Mouse (Mus musculus) midbrain, embryonic 16.5 days (tissue): ENCODE measurements around the gene Grin1. TPM values are rescaled to one million over a fixed set of nuclear protein-coding genes. Genes with fewer than 3 reads are reported as not detected.

Source experiments
- ATAC-seq: fragments of 200-750 bp; cut with Nextera tagmentation; 2 replicates; pipeline ENCODE4 v1.8.0; 2017; ENCODE audit warnings: moderate TSS enrichment
- H3K27ac ChIP-seq: fragments of 300-500 bp; sonication (generic); 2 replicates; pipeline ENCODE4 v1.5.1; 2014; ENCODE audit warnings: mild to moderate bottlenecking, low read length, mixed read lengths
- H3K27me3 ChIP-seq: fragments of 300-500 bp; sonication (generic); 2 replicates; pipeline ENCODE4 v1.6.1; 2014; ENCODE audit warnings: low read depth, low read length, mixed read lengths; ENCODE audit not compliant: control insufficient read depth, insufficient read depth
- H3K36me3 ChIP-seq: fragments of 300-500 bp; sonication (generic); 2 replicates; pipeline ENCODE4 v1.6.1; 2014; ENCODE audit warnings: mild to moderate bottlenecking, low read length, moderate library complexity, mixed read lengths; ENCODE audit not compliant: control insufficient read depth, insufficient read depth
- H3K4me1 ChIP-seq: fragments of 300-500 bp; sonication (generic); 2 replicates; pipeline ENCODE4 v1.6.1; 2014; ENCODE audit warnings: mild to moderate bottlenecking, low read length, mixed read lengths; ENCODE audit not compliant: control insufficient read depth, insufficient read depth
- H3K4me2 ChIP-seq: fragments of 300-500 bp; sonication (generic); 2 replicates; pipeline ENCODE4 v1.6.1; 2014; ENCODE audit warnings: mild to moderate bottlenecking, low read length, mixed read lengths
- H3K4me3 ChIP-seq: fragments of 300-500 bp; sonication (generic); 2 replicates; pipeline ENCODE4 v1.5.1; 2014; ENCODE audit warnings: low read depth, mild to moderate bottlenecking, low read length, moderate library complexity, mixed read lengths
- H3K9ac ChIP-seq: fragments of 300-500 bp; sonication (generic); 2 replicates; pipeline ENCODE4 v1.6.1; 2014; ENCODE audit warnings: low read depth, low read length, mixed read lengths
- H3K9me3 ChIP-seq: fragments of 300-500 bp; sonication (generic); replicated peaks from 2 replicates; pipeline ENCODE4 v1.6.1; 2014; ENCODE audit warnings: mild to moderate bottlenecking, low read length, mixed read lengths; ENCODE audit not compliant: control insufficient read depth, poor library complexity, severe bottlenecking
- WGBS: fragments of 180-500 bp; shearing (Covaris S2); extraction: QIAGEN DNeasy Blood & Tissue Kit; methylation state at CpG from one replicate; pipeline ENCODE4 v1.1.7; 2014; 5-methylcytosine and 5-hydroxymethylcytosine counted together
- polyA plus RNA-seq: library from polyadenylated mRNA; unstranded; fragments of >200 nt; fragmentation: Nextera tagmentation; extraction: Ambion mirVana; gene quantifications from 2 replicates; pipeline ENCODE4 v1.2.1, GENCODE M21; 2015

The Grin1 gene
- 44.0 and 52.7 TPM in 2 replicates for polyA plus RNA-seq

DNA sequence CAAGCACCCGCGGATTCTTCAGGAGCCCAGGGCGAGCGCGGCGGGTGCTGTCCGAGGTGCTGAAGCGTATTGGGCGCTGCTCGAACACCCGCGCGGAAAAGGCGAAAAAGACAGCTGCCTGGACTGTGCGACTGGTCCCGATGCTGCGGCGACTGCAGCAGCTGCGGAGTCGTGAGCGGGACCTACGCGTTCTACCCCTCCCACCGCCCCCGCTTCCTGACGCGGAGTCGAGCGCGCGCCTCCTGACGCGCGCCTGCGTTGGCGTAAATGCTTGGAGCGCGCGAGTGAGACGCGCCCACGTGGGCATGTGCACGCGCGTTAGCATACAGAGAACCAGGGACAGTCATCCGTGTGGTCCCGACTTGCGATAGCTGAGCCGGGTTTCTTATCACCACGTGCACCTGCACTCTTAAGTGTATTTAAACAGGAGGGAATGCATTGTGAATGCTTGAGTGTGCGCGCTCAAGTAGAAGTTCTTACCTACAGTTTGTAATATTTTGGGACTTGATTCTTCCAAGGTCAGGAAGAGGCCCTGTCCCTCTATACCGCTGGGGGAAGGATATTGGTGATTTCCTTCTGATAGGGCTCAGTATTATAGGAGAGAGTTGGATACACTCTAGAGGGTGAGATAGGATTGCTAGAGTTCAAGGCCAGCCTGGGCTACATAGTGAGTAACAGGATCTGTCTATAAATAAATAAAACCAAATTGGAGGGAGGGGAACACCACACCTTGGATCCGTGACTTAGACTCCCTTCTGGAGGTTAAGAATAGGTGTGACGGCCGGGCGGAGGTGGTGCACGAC is at the start of gene Grin1:
Gene Grin1, minus strand, starts transcription at position 217 of the 803 bp plus-strand sequence.
- ATAC-seq: peak; percentile 82
- peak within 1 kb of the TSS; percentile 87 for H3K27ac ChIP-seq
- no peaks in the 10 kb centered on the region for H3K9me3 ChIP-seq
- H3K27me3 ChIP-seq: peaks cover 25% of the 10 kb centered on the region
- H3K9ac ChIP-seq: peak within 1 kb of the TSS; percentile 83
- peak within 1 kb of the TSS; percentile 77 for H3K4me2 ChIP-seq
- H3K4me1 ChIP-seq: peaks cover 18% of the 10 kb centered on the region
- no peaks in the 10 kb centered on the region for H3K36me3 ChIP-seq
- WGBS: 9% methylated on average over 58 of the region's 58 CpGs
- peak within 1 kb of the TSS; percentile 69 for H3K4me3 ChIP-seq

GRCm38 (mm10) chr2:25365091-25365761 is 46.2 kb upstream of the Grin1 start, which contains the start of gene Uap1l1:
TSS of gene Uap1l1 (minus strand) at chr2:25365682.
- under 1% methylated on average over 54 of the region's 54 CpGs for WGBS
- ATAC-seq: peak; percentile 73
- Histone ChIP-seq H3K36me3 (no peaks in the 10 kb centered on the region), H3K4me1 (0 out of 2 replicates have a peak, but pooled peaks cover 8% of the 10 kb centered on the region), H3K27ac (no peak within 1 kb of the TSS), H3K9me3 (no peaks in the 10 kb centered on the region), H3K4me3 (peak within 1 kb of the TSS; percentile 52), H3K9ac (peak within 1 kb of the TSS; percentile 71), H3K27me3 (peaks cover 23% of the 10 kb centered on the region), H3K4me2 (peak within 1 kb of the TSS; percentile 96)

DNA sequence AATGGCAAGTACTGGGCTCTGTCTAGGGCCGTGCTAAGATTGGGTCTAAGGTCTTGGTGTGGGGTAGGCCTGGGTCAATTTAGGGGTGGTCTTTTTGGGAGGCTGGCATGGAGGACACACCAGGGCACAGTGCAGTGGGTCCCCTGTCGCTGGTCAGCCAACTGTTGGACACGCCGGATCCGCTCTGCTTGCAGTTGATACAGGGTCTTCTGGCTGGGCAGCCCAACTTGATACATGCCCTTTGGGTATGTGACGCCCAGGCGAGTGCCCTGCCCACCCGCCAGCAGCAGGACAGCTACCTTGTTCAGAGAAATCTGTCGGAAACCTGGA is 45.7 kb upstream of the Grin1 start:
- Histone ChIP-seq H3K27ac (no peak overlapping the region), H3K9me3 (no peaks in the 10 kb centered on the region), H3K4me2 (peak overlapping the region; percentile 96), H3K9ac (peak overlapping the region; percentile 71; the same call in 1 of the 2 replicates), H3K4me1 (0 out of 2 replicates have a peak, but pooled peaks cover 8% of the 10 kb centered on the region), H3K36me3 (no peaks in the 10 kb centered on the region), H3K27me3 (peaks cover 23% of the 10 kb centered on the region), H3K4me3 (peak overlapping the region; percentile 52)
- 0 out of 2 replicates have a peak, but pooled peaks have one; percentile 19 for ATAC-seq
- WGBS: 31% methylated on average over 9 of the region's 9 CpGs

DNA sequence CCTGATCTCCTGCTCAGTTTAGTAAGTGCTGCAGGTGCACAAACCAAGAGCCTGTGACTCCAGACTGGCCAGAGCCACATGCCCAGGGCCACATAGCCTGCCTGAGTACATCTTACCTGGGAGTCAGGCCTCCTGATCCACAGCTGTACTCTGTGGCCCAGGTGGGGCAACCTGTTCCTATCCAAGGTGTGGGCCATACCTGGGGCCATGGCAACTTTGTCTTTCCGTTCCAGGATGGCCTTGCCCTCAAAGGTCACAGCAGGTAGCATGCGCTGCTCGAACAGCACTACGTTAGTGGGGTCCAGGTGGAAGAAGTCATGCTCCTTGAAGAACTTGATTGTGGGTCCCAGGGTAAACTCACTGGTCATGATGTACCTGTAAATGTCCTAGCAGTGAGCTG is 45.3 kb upstream of the Grin1 start:
- Histone ChIP-seq H3K9me3 (no peaks in the 10 kb centered on the region), H3K4me1 (0 out of 2 replicates have a peak, but pooled peaks cover 8% of the 10 kb centered on the region), H3K36me3 (no peaks in the 10 kb centered on the region), H3K4me2 (no peak overlapping the region), H3K9ac (no peak overlapping the region), H3K4me3 (no peak overlapping the region), H3K27ac (no peak overlapping the region), H3K27me3 (peaks cover 23% of the 10 kb centered on the region)
- WGBS: 87% methylated on average over 4 of the region's 4 CpGs
- ATAC-seq: no peak

DNA sequence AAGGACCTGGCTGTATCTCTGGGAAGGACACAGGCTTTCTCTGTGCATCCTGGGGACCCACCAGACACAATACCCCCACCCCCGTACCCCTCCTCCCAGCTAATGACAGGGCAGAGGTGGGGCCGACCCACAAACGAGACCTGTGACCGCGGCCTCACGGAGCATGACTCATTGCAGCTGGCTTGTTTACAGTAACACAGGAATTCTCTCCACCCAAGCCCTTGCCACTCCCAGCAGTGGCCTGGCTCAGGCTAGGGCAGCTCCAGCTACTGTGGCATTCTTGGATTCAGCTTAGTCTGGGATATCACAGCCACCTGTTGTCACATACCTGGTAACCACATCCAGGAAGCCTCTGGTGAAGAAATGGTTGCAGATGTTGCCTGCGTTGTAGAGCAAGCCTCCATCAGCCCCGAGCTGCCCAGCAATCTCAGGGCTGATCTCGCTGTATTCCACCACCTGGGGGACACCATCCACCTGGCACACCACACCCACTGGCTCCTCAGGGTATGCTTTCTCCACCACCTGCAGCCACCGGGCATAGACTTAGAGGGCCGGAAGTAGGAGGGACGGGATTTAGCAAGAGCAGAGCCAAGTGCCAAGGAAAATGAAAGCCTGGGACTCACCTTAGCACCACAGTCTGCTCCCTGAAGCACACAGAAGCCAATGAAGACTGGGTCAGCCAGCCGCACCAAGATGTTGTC is 44.6 kb upstream of the Grin1 start:
- 68% methylated on average over 13 of the region's 13 CpGs for WGBS
- Histone ChIP-seq H3K27me3 (peaks cover 23% of the 10 kb centered on the region), H3K9me3 (no peaks in the 10 kb centered on the region), H3K27ac (no peak overlapping the region), H3K9ac (no peak overlapping the region), H3K4me1 (0 out of 2 replicates have a peak, but pooled peaks cover 8% of the 10 kb centered on the region), H3K4me2 (no peak overlapping the region), H3K36me3 (no peaks in the 10 kb centered on the region), H3K4me3 (no peak overlapping the region)
- no peak for ATAC-seq

DNA sequence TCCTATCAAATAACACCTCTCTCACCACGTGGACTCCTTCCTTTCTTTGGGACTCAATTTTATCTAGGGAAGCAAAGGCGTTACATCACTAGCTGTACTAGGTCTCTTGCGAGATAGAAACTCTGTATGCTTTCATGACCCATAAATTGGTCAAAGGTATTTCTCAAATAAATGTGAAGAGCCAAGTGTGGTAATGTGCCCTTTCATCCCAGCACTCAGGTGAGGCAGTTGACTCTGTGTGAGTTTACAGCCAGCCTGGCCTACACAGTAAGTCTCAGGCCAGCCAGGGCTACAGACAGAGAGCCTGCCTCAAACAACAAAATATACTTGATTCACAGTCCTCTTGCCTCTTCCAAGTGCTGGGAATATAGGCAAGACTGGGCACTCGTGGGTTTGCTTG is 40.9 kb upstream of the Grin1 start:
- H3K9ac ChIP-seq: no peak overlapping the region
- H3K4me3 ChIP-seq: no peak overlapping the region
- no peaks in the 10 kb centered on the region for H3K9me3 ChIP-seq
- peaks cover 16% of the 10 kb centered on the region for H3K4me1 ChIP-seq
- no peak for ATAC-seq
- H3K4me2 ChIP-seq: no peak overlapping the region
- 83% methylated on average over 4 of the region's 4 CpGs for WGBS
- H3K36me3 ChIP-seq: no peaks in the 10 kb centered on the region
- no peak overlapping the region for H3K27ac ChIP-seq
- peaks cover 13% of the 10 kb centered on the region for H3K27me3 ChIP-seq

- no peaks in the 10 kb centered on the region for H3K9me3 ChIP-seq
- no peaks in the 10 kb centered on the region for H3K27me3 ChIP-seq
- WGBS: 4% methylated on average over 13 of the region's 13 CpGs
- H3K36me3 ChIP-seq: peaks cover 6% of the 10 kb centered on the region; the same call in 1 of the 2 replicates
- no peak within 1 kb of the TSS for H3K27ac ChIP-seq
- ATAC-seq: peak; percentile 77
- peak within 1 kb of the TSS; percentile 91 for H3K4me2 ChIP-seq
- H3K9ac ChIP-seq: peak within 1 kb of the TSS; percentile 71
- H3K4me3 ChIP-seq: peak within 1 kb of the TSS; percentile 60
- peaks cover 14% of the 10 kb centered on the region for H3K4me1 ChIP-seq
These were observed 37.5 kb upstream of the Grin1 start, which contains the start of gene Dpp7 for GRCm38 (mm10) chr2:25356208-25357079. TSS of gene Dpp7 (minus strand) at chr2:25356359.

- Histone ChIP-seq H3K9ac (peak overlapping the region; percentile 71), H3K27ac (no peak overlapping the region), H3K4me1 (peaks cover 14% of the 10 kb centered on the region), H3K36me3 (peaks cover 14% of the 10 kb centered on the region), H3K4me3 (peak overlapping the region; percentile 60), H3K27me3 (no peaks in the 10 kb centered on the region), H3K9me3 (no peaks in the 10 kb centered on the region), H3K4me2 (peak overlapping the region; percentile 91)
- 0 out of 2 replicates have a peak, but pooled peaks have one; percentile 22 for ATAC-seq
- 42% methylated on average over 18 of the region's 18 CpGs for WGBS
These were observed 36.6 kb upstream of the Grin1 start for GRCm38 (mm10) chr2:25355419-25356066.
